Mouse (Mus musculus) liver, embryonic 14.5 days (tissue): Measurements from ENCODE around the gene Hal.

Experiments used
- CTCF ChIP-seq: IDR thresholded peaks from 2 replicates; pipeline ENCODE4 v1.5.1; 2016; ENCODE audit warnings: antibody characterized with exemption, low read depth, control low read depth
- EP300 ChIP-seq: IDR thresholded peaks from 2 replicates; pipeline ENCODE4 v1.6.1; 2016; ENCODE audit warnings: antibody characterized with exemption, low read depth

- TF ChIP-seq EP300 (no peak), CTCF (no peak)
Observed at GRCm38 (mm10) chr10:93552596-93552995, 64.0 kb downstream of the Hal start.
